9 mouse cellular contexts compared by ENCODE assay signal in genomic region chr15:42207187-42207846, GRCm38 (mm10).
DNase-seq lines count a peak whose midpoint lies in the region; ATAC-seq lines count a peak whose summit lies in the region.
"Had no signal": no experiment of that assay in that cellular context is flagged by ENCODE, and none has a peak within 500 bp of the region (broad histone marks: within the 10 kb centered on the region; RNA-seq: fewer than 3 reads in every experiment).

No protein-coding gene starts in this region.

- no peaks in the 10 kb centered on the region for H3K4me1 ChIP-seq in heart, embryonic 14.5 days (ENCODE audit: control insufficient read depth in 2 of 2, insufficient read depth in 2 of 2, low read length in 2 of 2)
- H3K4me1 ChIP-seq in hindbrain, embryonic 15.5 days (replicated peaks) = no peaks in the 10 kb centered on the region
- no peaks in the 10 kb centered on the region for H3K4me1 ChIP-seq in neural tube, embryonic 12.5 days

- WGBS in heart, embryonic 14.5 days = 28% methylated on average over 5 of the region's 5 CpGs
- WGBS in hindbrain, embryonic 15.5 days = 30% methylated on average over 5 of the region's 5 CpGs
- 59% methylated on average over 5 of the region's 5 CpGs for WGBS in neural tube, embryonic 12.5 days

- ATAC-seq in heart, embryonic 14.5 days (ENCODE audit: insufficient number of reproducible peaks, insufficient read depth, low FRiP score, low read depth) = 0 out of 2 replicates have a peak, but pooled peaks have one; percentile 56
- peak; percentile 84 for ATAC-seq in hindbrain, embryonic 15.5 days (ENCODE audit: low FRiP score, low read depth)
- ATAC-seq in neural tube, embryonic 12.5 days (ENCODE audit: low FRiP score, low read depth) = peak; percentile 75

- H3K9me3 ChIP-seq in heart, embryonic 14.5 days (ENCODE audit: control insufficient read depth, low read length) = no peaks in the 10 kb centered on the region
- H3K9me3 ChIP-seq in hindbrain, embryonic 15.5 days = no peaks in the 10 kb centered on the region
- H3K9me3 ChIP-seq in neural tube, embryonic 12.5 days = no peaks in the 10 kb centered on the region

- no peak overlapping the region for H3K9ac ChIP-seq in heart, embryonic 14.5 days (ENCODE audit: low read length)
- no peak overlapping the region for H3K9ac ChIP-seq in hindbrain, embryonic 15.5 days
- H3K9ac ChIP-seq in neural tube, embryonic 12.5 days = no peak overlapping the region

- H3K4me3 ChIP-seq in heart, embryonic 14.5 days (ENCODE audit: control insufficient read depth in 1 of 2, insufficient read depth in 1 of 2, low read depth in 1 of 2, low read length in 2 of 2) = no peak overlapping the region
- no peak overlapping the region for H3K4me3 ChIP-seq in hindbrain, embryonic 15.5 days
- no peak overlapping the region for H3K4me3 ChIP-seq in neural tube, embryonic 12.5 days
- H3K4me3 ChIP-seq: myocyte had no signal

- no peak overlapping the region for H3K4me2 ChIP-seq in heart, embryonic 14.5 days (ENCODE audit: low read length)
- H3K4me2 ChIP-seq in hindbrain, embryonic 15.5 days = no peak overlapping the region
- H3K4me2 ChIP-seq in neural tube, embryonic 12.5 days (replicated peaks) = no peak overlapping the region

- DNase-seq in heart, adult 11 months = no peak
- DNase-seq in 416B (ENCODE audit: low read depth) = peak; percentile 93
- DNase-seq in cerebellum, adult 9-10 months = peak; percentile 20
- no peak for DNase-seq in adrenal gland, adult (ENCODE audit: inconsistent age in 2 of 2, low spot score in 1 of 2)
- DNase-seq in gastrocnemius, adult 8-10 months (ENCODE audit: low spot score in 2 of 2) = no peak

- no peaks in the 10 kb centered on the region for H3K27me3 ChIP-seq in heart, embryonic 14.5 days (ENCODE audit: control insufficient read depth, insufficient read depth, low read length)
- H3K27me3 ChIP-seq in hindbrain, embryonic 15.5 days = no peaks in the 10 kb centered on the region
- no peaks in the 10 kb centered on the region for H3K27me3 ChIP-seq in neural tube, embryonic 12.5 days (replicated peaks)

- no peak overlapping the region for H3K27ac ChIP-seq in heart, embryonic 14.5 days (replicated peaks in 1 of 2; ENCODE audit: control insufficient read depth in 1 of 2, insufficient read depth in 1 of 2, low read depth in 2 of 2, low read length in 2 of 2)
- no peak overlapping the region for H3K27ac ChIP-seq in hindbrain, embryonic 15.5 days (replicated peaks)
- no peak overlapping the region for H3K27ac ChIP-seq in neural tube, embryonic 12.5 days

- H3K36me3 ChIP-seq in heart, embryonic 14.5 days (ENCODE audit: control insufficient read depth, insufficient read depth, low read length) = no peaks in the 10 kb centered on the region
- no peaks in the 10 kb centered on the region for H3K36me3 ChIP-seq in hindbrain, embryonic 15.5 days
- no peaks in the 10 kb centered on the region for H3K36me3 ChIP-seq in neural tube, embryonic 12.5 days

Comparison
In these comparisons a context has a peak if more than half of its experiments do, and no peak if none do; other contexts are left out.
1. DNase-seq: peak in 416B (single experiment) and cerebellum, adult 9-10 months (single experiment); none in heart, adult 11 months (single experiment), adrenal gland, adult (0 of 2) and gastrocnemius, adult 8-10 months (0 of 2).
2. Peak in every context shown above with its lines, with median percentiles within 50 percentile points of each other: ATAC-seq.